Mouse (Mus musculus) left cerebral cortex, adult 2 months (tissue): Measurements from ENCODE around the gene Prdx3. TPM values are rescaled to one million over a fixed set of nuclear protein-coding genes. Genes with fewer than 3 reads are reported as not detected.
"Not testable (repeated sequence)": the region's sequence is repeated elsewhere in the genome, so short reads cannot be mapped to it uniquely, and the experiment has no call there.

Experiments used
- DNase-seq, 2 experiments: peaks; one replicate each; pipeline ENCODE4 v3.0.0; 2021 to 2022; ENCODE audit warnings: low spot score in 2 of 2, mixed read lengths in 1 of 2; ENCODE audit errors: extremely low spot score in 1 of 2
- H3K27ac ChIP-seq: fragments of 200-600 bp; 2 replicates; pipeline ENCODE4 v1.8.1; 2022
- H3K4me3 ChIP-seq: fragments of 200-600 bp; 2 replicates; pipeline ENCODE4 v1.8.1; 2022
- CTCF ChIP-seq: fragments of 200-600 bp; IDR thresholded peaks from 2 replicates; pipeline ENCODE4 v1.8.1; 2022; ENCODE audit warnings: antibody characterized with exemption, mild to moderate bottlenecking, moderate library complexity
- intact Hi-C: fragments of 180-260 bp; cut with DNase I; formaldehyde crosslinking; loops from one replicate; pipeline ENCODE4 v1.15.1; 2025
- total RNA-seq, 2 experiments: library from RNA; stranded (reverse); gene quantifications; 2 replicates each; pipeline ENCODE4 v1.2.3; 2021

The Prdx3 gene
- total RNA-seq, 2 experiments from 2014 or later = 66.7 to 67.0 TPM

GRCm38 (mm10) chr19:60890391-60891122 is 16.2 kb upstream of the Prdx3 start:
- intact Hi-C loops = no loop called here
- H3K27ac ChIP-seq = peak overlapping the region; percentile 84
- DNase-seq = peak; percentile 60 to 62
- TF ChIP-seq CTCF = no peak
- peak overlapping the region; percentile 96 for H3K4me3 ChIP-seq

- Histone ChIP-seq H3K4me3 (peak within 1 kb of the TSS; percentile 96), H3K27ac (peak within 1 kb of the TSS; percentile 97)
- DNase-seq = peak; percentile 93 to 94
- peak; percentile 91 for TF ChIP-seq CTCF
- intact Hi-C loops = loop anchor here (1.0 to 10.0 kb wide), 3 partner anchors 194 to 335 kb away; partner anchors contain the start of gene Csf2ra
Measured at GRCm38 (mm10) chr19:60889714-60890315, 15.5 kb upstream of the Prdx3 start, which contains the start of gene Grk5. Gene Grk5 (plus strand): TSS chr19:60889749.

- TF ChIP-seq CTCF = no peak
Measured at GRCm38 (mm10) chr19:60889101-60889713, 14.9 kb upstream of the Prdx3 start.

DNA sequence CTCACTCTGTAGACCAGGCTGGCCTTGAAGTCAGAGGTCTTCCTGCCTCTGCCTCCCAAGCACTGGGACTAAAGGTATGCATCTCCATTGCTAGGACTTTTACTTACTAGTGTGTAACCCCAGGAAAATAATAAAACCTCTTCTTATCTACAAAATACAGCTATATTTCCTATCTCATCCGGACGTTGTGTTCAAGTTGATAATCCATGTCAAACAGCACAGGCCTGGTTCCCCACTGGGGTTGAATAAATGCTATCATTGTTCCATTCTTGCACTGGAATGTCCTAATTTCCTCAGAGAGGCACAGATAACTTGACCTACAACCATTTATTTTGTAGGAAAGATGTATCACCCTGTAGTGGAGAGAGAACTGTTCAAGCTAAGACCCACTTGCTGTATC is 13.3 kb upstream of the Prdx3 start:
- TF ChIP-seq CTCF = no peak
- Histone ChIP-seq H3K4me3 (no peak overlapping the region), H3K27ac (no peak overlapping the region)
- DNase-seq = no peak
- intact Hi-C loops = loop anchor here (10.0 kb wide), 2 partner anchors 307 to 337 kb away; partner anchors contain the start of gene Csf2ra

More at GRCm38 (mm10) chr19:60889101-60889713, 14.9 kb upstream of the Prdx3 start:
- H3K27ac ChIP-seq = peak overlapping the region; percentile 97
- intact Hi-C loops = loop anchor here (1.0 to 10.0 kb wide), 3 partner anchors 195 to 336 kb away; partner anchors contain the start of gene Csf2ra
- peak; percentile 13 to 45 for DNase-seq
- H3K4me3 ChIP-seq = peak overlapping the region; percentile 96

DNA sequence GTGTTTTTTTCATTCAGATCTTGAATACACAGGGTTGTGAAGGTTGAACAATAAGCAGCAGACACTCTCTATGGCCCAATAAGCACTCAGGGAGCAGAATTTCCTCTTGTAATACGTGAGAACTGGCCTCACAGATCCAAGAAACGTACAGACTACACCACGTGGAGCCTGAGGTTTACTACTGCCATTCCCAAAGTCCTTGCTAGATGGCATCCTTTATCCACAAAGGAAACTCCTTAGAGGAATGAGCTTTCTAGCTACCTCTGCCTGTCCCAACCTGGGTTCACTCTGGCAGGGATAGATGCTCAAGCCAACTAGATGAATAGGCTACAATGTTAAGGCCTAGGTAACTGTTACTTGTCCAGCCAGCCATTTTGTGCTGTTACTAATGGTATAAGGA is 8.8 kb upstream of the Prdx3 start:
- H3K4me3 ChIP-seq = no peak overlapping the region
- TF ChIP-seq CTCF = peak; percentile 80
- intact Hi-C loops = loop anchor here (1.0 to 10.0 kb wide), 3 partner anchors 201 to 342 kb away; partner anchors contain the start of gene Csf2ra
- H3K27ac ChIP-seq = no peak overlapping the region
- peak; percentile 31 to 32 for DNase-seq

- Histone ChIP-seq H3K4me3 (peak overlapping the region; percentile 59), H3K27ac (no peak overlapping the region)
- intact Hi-C loops = no loop called here
- DNase-seq = no peak
- no peak for TF ChIP-seq CTCF
Measured at GRCm38 (mm10) chr19:60873501-60873900, 855 bp downstream of the Prdx3 start.

GRCm38 (mm10) chr19:60872272-60872671 is 2.1 kb downstream of the Prdx3 start:
- Histone ChIP-seq H3K27ac (no peak overlapping the region), H3K4me3 (no peak overlapping the region)
- TF ChIP-seq CTCF = no peak
- intact Hi-C loops = no loop called here
- no peak for DNase-seq

- no peak overlapping the region for H3K4me3 ChIP-seq
- no peak for DNase-seq
- no peak overlapping the region for H3K27ac ChIP-seq
- intact Hi-C loops = no loop called here
- no peak for TF ChIP-seq CTCF
Measured at GRCm38 (mm10) chr19:60871366-60871765, 3.0 kb downstream of the Prdx3 start.

GRCm38 (mm10) chr19:60870489-60870888 is 3.9 kb downstream of the Prdx3 start:
- TF ChIP-seq CTCF = peak; percentile 44
- Histone ChIP-seq H3K4me3 (no peak overlapping the region), H3K27ac (no peak overlapping the region)
- intact Hi-C loops = no loop called here
- no peak for DNase-seq

DNA sequence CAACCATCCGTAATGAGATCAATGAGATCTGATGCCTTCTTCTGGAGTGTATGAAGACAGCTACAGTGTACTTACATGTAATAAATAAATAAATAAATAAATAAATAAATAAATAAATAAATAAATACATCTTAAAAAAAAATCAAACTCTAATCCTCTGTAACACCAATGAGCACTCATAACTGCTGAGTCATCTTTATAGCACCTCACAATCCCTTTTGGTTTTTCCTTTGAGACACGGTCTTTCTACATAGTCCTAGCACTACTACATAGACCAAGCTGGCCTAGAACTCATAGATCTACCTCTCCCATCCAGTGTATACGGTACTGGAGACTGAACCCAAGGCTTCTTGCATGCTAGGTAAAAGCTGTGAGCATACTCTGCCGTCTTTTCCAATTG is 8.2 kb downstream of the Prdx3 start:
- intact Hi-C loops, DNase-seq, H3K27ac ChIP-seq, H3K4me3 ChIP-seq: not testable (repeated sequence)

- intact Hi-C loops = loop anchor here (2.0 kb wide), 1 partner anchor 70 kb away; the partner anchor contains the start of gene Eif3a
- Histone ChIP-seq H3K27ac (peak within 1 kb of the TSS; percentile 72), H3K4me3 (peak within 1 kb of the TSS; percentile 61)
- no peak; the same call in 1 of the 2 replicates for TF ChIP-seq CTCF
- peak; percentile 87 to 89 for DNase-seq
Measured at GRCm38 (mm10) chr19:60860868-60861700, 13.3 kb downstream of the Prdx3 start, which contains the start of gene Sfxn4. Gene Sfxn4 (minus strand): TSS chr19:60861479.
